Comparison of ENCODE assay signal across 9 mouse cellular contexts in genomic region chr10:93611419-93612007, GRCm38 (mm10). TPM values are rescaled to one million over a fixed set of nuclear protein-coding genes. Genes with fewer than 3 reads are reported as not detected.
DNase-seq lines count a peak whose midpoint lies in the region; ATAC-seq lines count a peak whose summit lies in the region.
"Had no signal": no experiment of that assay in that cellular context is flagged by ENCODE, and none has a peak within 500 bp of the region (broad histone marks: within the 10 kb centered on the region; RNA-seq: fewer than 3 reads in every experiment).

No protein-coding gene starts in this region.

- no peaks in the 10 kb centered on the region for H3K27me3 ChIP-seq in heart, embryonic 11.5 days (ENCODE audit: control insufficient read depth, insufficient read depth, low read length)
- no peaks in the 10 kb centered on the region for H3K27me3 ChIP-seq in heart, embryonic 16.5 days (ENCODE audit: control insufficient read depth, insufficient read depth, low read length)
- no peaks in the 10 kb centered on the region for H3K27me3 ChIP-seq in midbrain, embryonic 11.5 days (ENCODE audit: control insufficient read depth, insufficient read depth, low read length)

- H3K4me2 ChIP-seq in heart, embryonic 11.5 days: no peak overlapping the region
- peak overlapping the region; percentile 42; the same call in 1 of the 2 replicates for H3K4me2 ChIP-seq in heart, embryonic 16.5 days (ENCODE audit: low read depth, low read length)
- H3K4me2 ChIP-seq in midbrain, embryonic 11.5 days: no peak overlapping the region

- no peak overlapping the region for H3K27ac ChIP-seq in heart, embryonic 11.5 days (ENCODE audit: low read depth, low read length)
- no peak overlapping the region for H3K27ac ChIP-seq in heart, embryonic 16.5 days (ENCODE audit: low read length)
- H3K27ac ChIP-seq in midbrain, embryonic 11.5 days (ENCODE audit: low read depth, low read length): no peak overlapping the region

- no peak overlapping the region for H3K4me3 ChIP-seq in heart, embryonic 11.5 days (ENCODE audit: low read depth, low read length)
- H3K4me3 ChIP-seq in heart, embryonic 16.5 days (ENCODE audit: low read length): no peak overlapping the region
- H3K4me3 ChIP-seq in midbrain, embryonic 11.5 days (ENCODE audit: low read depth, low read length): no peak overlapping the region

- no peak overlapping the region for H3K9ac ChIP-seq in heart, embryonic 11.5 days (ENCODE audit: low read depth, low read length)
- no peak overlapping the region for H3K9ac ChIP-seq in heart, embryonic 16.5 days (ENCODE audit: low read length)
- H3K9ac ChIP-seq in midbrain, embryonic 11.5 days (ENCODE audit: low read length): no peak overlapping the region

- no peaks in the 10 kb centered on the region for H3K36me3 ChIP-seq in heart, embryonic 11.5 days (ENCODE audit: control insufficient read depth, insufficient read depth, low read length)
- no peaks in the 10 kb centered on the region for H3K36me3 ChIP-seq in heart, embryonic 16.5 days (ENCODE audit: control insufficient read depth, insufficient read depth)
- no peaks in the 10 kb centered on the region for H3K36me3 ChIP-seq in midbrain, embryonic 11.5 days (ENCODE audit: control insufficient read depth, insufficient read depth, low read length)
- H3K36me3 ChIP-seq: G1E had no signal

- WGBS in heart, embryonic 11.5 days (ENCODE audit: insufficient replicate concordance): 44% methylated on average over 18 of the region's 18 CpGs
- WGBS in heart, embryonic 16.5 days: 38% methylated on average over 18 of the region's 18 CpGs
- WGBS in midbrain, embryonic 11.5 days: 50% methylated on average over 18 of the region's 18 CpGs

- no peaks in the 10 kb centered on the region for H3K4me1 ChIP-seq in heart, embryonic 11.5 days (ENCODE audit: control insufficient read depth, insufficient read depth, low read length)
- no peaks in the 10 kb centered on the region for H3K4me1 ChIP-seq in heart, embryonic 16.5 days (ENCODE audit: control insufficient read depth, insufficient read depth, low read length)
- H3K4me1 ChIP-seq in midbrain, embryonic 11.5 days (ENCODE audit: control insufficient read depth, insufficient read depth, low read length): no peaks in the 10 kb centered on the region

- peak; percentile 81 for DNase-seq in heart, adult 11 months
- DNase-seq in CD4-positive, CD25-positive, alpha-beta regulatory T cell, adult 2 months (ENCODE audit: low read depth, low spot score): peak; percentile 78
- peak; percentile 59 to 69 for DNase-seq in cerebellum, adult 18-20 months
- peak; percentile 41 to 51 for DNase-seq in left cerebral cortex, postnatal 14 days (ENCODE audit: low spot score in 2 of 2)
- peak; percentile 92 for DNase-seq in midbrain, embryonic 11.5 days (ENCODE audit: low spot score, missing footprints)
- no peak for DNase-seq in gastrocnemius, postnatal 36 days

- intact Hi-C loops in left cerebral cortex, postnatal 14 days (cut with DNase I): loop anchor here (2.0 to 10.0 kb wide), 2 partner anchors 163 to 201 kb away; no protein-coding TSS in a partner anchor
- intact Hi-C loops in gastrocnemius, postnatal 36 days (cut with DNase I): loop anchor here (2.0 kb wide), 1 partner anchor 165 kb away; no protein-coding TSS in a partner anchor

- no peak for ATAC-seq in heart, embryonic 11.5 days (replicated peaks; ENCODE audit: insufficient number of reproducible peaks, low FRiP score, low TSS enrichment)
- ATAC-seq in heart, embryonic 16.5 days (replicated peaks; ENCODE audit: extremely low read depth, insufficient read depth, low FRiP score): no peak
- no peak for ATAC-seq in midbrain, embryonic 11.5 days (ENCODE audit: low FRiP score)

- peaks cover 2% of the 10 kb centered on the region; the same call in 1 of the 2 replicates for H3K9me3 ChIP-seq in heart, embryonic 11.5 days (replicated peaks; ENCODE audit: control insufficient read depth, low read length)
- H3K9me3 ChIP-seq in heart, embryonic 16.5 days (replicated peaks; ENCODE audit: control insufficient read depth, low read length): peaks cover 13% of the 10 kb centered on the region
- H3K9me3 ChIP-seq in midbrain, embryonic 11.5 days (ENCODE audit: control insufficient read depth, low read length): no peaks in the 10 kb centered on the region

RNA-seq across cellular contexts. Expression of gene Snrpf, which starts 22.0 kb away (rescaled TPM):
- polyA plus RNA-seq in heart, embryonic 11.5 days (2014; fragmentation: Nextera tagmentation; extraction: Ambion mirVana): 92.0 and 98.2 TPM in 2 replicates
- 61.1 and 70.9 TPM in 2 replicates for polyA plus RNA-seq in heart, embryonic 16.5 days (2015; fragmentation: Nextera tagmentation; extraction: Ambion mirVana)
- total RNA-seq in left cerebral cortex, postnatal 14 days (2021): 10 to 100 TPM; 12.9 to 15.2 TPM
- polyA plus RNA-seq in midbrain, embryonic 11.5 days (2014; fragmentation: Nextera tagmentation; extraction: Ambion mirVana): 145 and 150 TPM in 2 replicates
- total RNA-seq in gastrocnemius, postnatal 36 days (2021): 1 to 10 TPM; 6.4 to 7.0 TPM

RNA-seq across cellular contexts. Expression of gene Ntn4, which starts 29.0 kb away (rescaled TPM):
- polyA plus RNA-seq in heart, embryonic 11.5 days (2014; fragmentation: Nextera tagmentation; extraction: Ambion mirVana): 0.38 and 0.64 TPM in 2 replicates
- polyA plus RNA-seq in heart, embryonic 16.5 days (2015; fragmentation: Nextera tagmentation; extraction: Ambion mirVana): 2.8 and 5.0 TPM in 2 replicates
- 10 to 100 TPM; 11.7 to 16.1 TPM for total RNA-seq in left cerebral cortex, postnatal 14 days (2021)
- 1.8 and 2.6 TPM in 2 replicates for polyA plus RNA-seq in midbrain, embryonic 11.5 days (2014; fragmentation: Nextera tagmentation; extraction: Ambion mirVana)
- total RNA-seq in gastrocnemius, postnatal 36 days (2021): 1 to 10 TPM; 6.7 to 7.4 TPM
- polyA plus RNA-seq: G1E had no signal

Comparison
In these comparisons a context has a peak if more than half of its experiments do, and no peak if none do; other contexts are left out.
1. DNase-seq: peak in heart, adult 11 months (single experiment), CD4-positive, CD25-positive, alpha-beta regulatory T cell, adult 2 months (single experiment), cerebellum, adult 18-20 months (2 of 2), left cerebral cortex, postnatal 14 days (2 of 2) and midbrain, embryonic 11.5 days (single experiment); none in gastrocnemius, postnatal 36 days (0 of 2).